Mouse (Mus musculus): ENCODE results near the gene Dnajb4. TPM values are rescaled to one million over a fixed set of nuclear protein-coding genes. Genes with fewer than 3 reads are reported as not detected.

The Dnajb4 gene
- total RNA-seq, 2 experiments from 2014 or later, result 51.5 to 107 TPM

GRCm38 (mm10) chr3:152178816-152179215, 31.3 kb downstream of the Dnajb4 start:
- no peak for DNase-seq (ENCODE audit: low spot score)

- no peak for DNase-seq (ENCODE audit: low spot score)
These were observed 37.7 kb downstream of the Dnajb4 start for GRCm38 (mm10) chr3:152172322-152172935.

GRCm38 (mm10) chr3:152171862-152172261, 38.2 kb downstream of the Dnajb4 start:
- no peak for DNase-seq (ENCODE audit: low spot score)

GRCm38 (mm10) chr3:152171236-152171635, 38.9 kb downstream of the Dnajb4 start:
- DNase-seq (ENCODE audit: low spot score), result no peak

GRCm38 (mm10) chr3:152170407-152170806, 39.7 kb downstream of the Dnajb4 start:
- no peak for DNase-seq (ENCODE audit: low spot score)

- no peak for DNase-seq (ENCODE audit: low spot score)
These were observed 42.1 kb downstream of the Dnajb4 start for GRCm38 (mm10) chr3:152168007-152168406.

- DNase-seq (ENCODE audit: low spot score), result no peak
These were observed 43.2 kb downstream of the Dnajb4 start for GRCm38 (mm10) chr3:152166699-152167451.

GRCm38 (mm10) chr3:152166099-152166423, 44.0 kb downstream of the Dnajb4 start, which contains the start of gene Gipc2:
Gene Gipc2, minus strand, starts transcription at chr3:152166230.
- DNase-seq (ENCODE audit: low spot score), result no peak

- DNase-seq (ENCODE audit: low spot score), result no peak
These were observed 44.6 kb downstream of the Dnajb4 start for GRCm38 (mm10) chr3:152165351-152166098.

GRCm38 (mm10) chr3:152165014-152165350, 45.1 kb downstream of the Dnajb4 start:
- DNase-seq (ENCODE audit: low spot score), result no peak

- no peak for DNase-seq (ENCODE audit: low spot score)
These were observed 46.8 kb downstream of the Dnajb4 start for GRCm38 (mm10) chr3:152163320-152163719.

- DNase-seq (ENCODE audit: low spot score), result no peak
These were observed 49.5 kb downstream of the Dnajb4 start for GRCm38 (mm10) chr3:152160607-152161006.

GRCm38 (mm10) chr3:152159321-152159720, 50.8 kb downstream of the Dnajb4 start:
- DNase-seq (ENCODE audit: low spot score), result no peak

- no peak for DNase-seq (ENCODE audit: low spot score)
These were observed 51.5 kb downstream of the Dnajb4 start for GRCm38 (mm10) chr3:152158344-152159291.

GRCm38 (mm10) chr3:152156816-152157496, 53.1 kb downstream of the Dnajb4 start:
- no peak for DNase-seq (ENCODE audit: low spot score)

- DNase-seq (ENCODE audit: low spot score), result no peak
These were observed 54.7 kb downstream of the Dnajb4 start for GRCm38 (mm10) chr3:152155296-152155948.

GRCm38 (mm10) chr3:152154095-152154494, 56.0 kb downstream of the Dnajb4 start:
- DNase-seq (ENCODE audit: low spot score), result no peak

- no peak for DNase-seq (ENCODE audit: low spot score)
These were observed 57.0 kb downstream of the Dnajb4 start for GRCm38 (mm10) chr3:152153152-152153551.

GRCm38 (mm10) chr3:152152483-152152804, 57.7 kb downstream of the Dnajb4 start:
- no peak for DNase-seq (ENCODE audit: low spot score)

GRCm38 (mm10) chr3:152151725-152152482, 58.2 kb downstream of the Dnajb4 start:
- DNase-seq (ENCODE audit: low spot score), result no peak

All from gastrocnemius, adult 18-20 months (tissue).